Mouse (Mus musculus): Measurements from ENCODE around the gene Cdk5rap2.

DNA sequence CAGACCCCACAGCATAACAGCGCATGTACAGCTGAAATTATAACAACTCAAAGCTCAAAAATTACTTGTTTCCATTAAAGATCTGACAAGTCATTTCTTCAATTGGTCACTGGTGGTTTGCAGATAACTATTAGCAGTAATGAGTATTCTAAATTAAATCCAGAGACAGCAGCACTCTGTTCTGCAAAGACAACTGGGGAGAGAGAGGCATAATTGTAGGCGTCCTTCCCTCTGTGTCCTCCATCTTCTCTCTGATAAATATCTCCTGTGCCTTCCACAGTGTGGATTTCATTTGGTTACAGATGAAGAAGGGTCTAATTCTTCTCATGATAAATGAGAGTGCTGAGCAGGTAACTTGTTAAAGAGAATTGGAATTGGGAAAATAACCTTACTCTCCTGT is 11.2 kb downstream of the Cdk5rap2 start:
- TF ChIP-seq CTCF (IDR thresholded peaks at IDR 0.05 in 2 of 3, conservative IDR thresholded peaks at IDR 0.05 in 1 of 3; ENCODE audit: control insufficient read depth in 1 of 3, insufficient read depth in 1 of 3, low read depth in 2 of 3, low read length in 3 of 3, poor library complexity in 1 of 3, severe bottlenecking in 1 of 3) (no peak), TCF12 (IDR thresholded peaks at IDR 0.05; ENCODE audit: low read depth, low read length) (no peak), MYC (IDR thresholded peaks at IDR 0.05; ENCODE audit: low read depth, low read length) (no peak), ZC3H11A (IDR thresholded peaks at IDR 0.05; ENCODE audit: low read depth, low read length) (no peak), USF2 (IDR thresholded peaks at IDR 0.05; ENCODE audit: borderline replicate concordance in 1 of 2, insufficient read depth in 1 of 2, low read depth in 1 of 2, low read length in 2 of 2) (no peak), SMC3 (IDR thresholded peaks at IDR 0.05; ENCODE audit: low read depth, low read length) (no peak), USF1 (IDR thresholded peaks at IDR 0.05; ENCODE audit: low read depth, low read length) (no peak), RAD21 (IDR thresholded peaks at IDR 0.05; ENCODE audit: low read depth, low read length) (no peak), POLR2A (IDR thresholded peaks at IDR 0.05; ENCODE audit: control insufficient read depth in 1 of 2, insufficient read depth in 1 of 2, low read depth in 1 of 2, low read length in 2 of 2, poor library complexity in 1 of 2) (no peak), MXI1 (IDR thresholded peaks at IDR 0.05; ENCODE audit: low read depth, low read length) (no peak), UBTF (IDR thresholded peaks at IDR 0.05; ENCODE audit: borderline replicate concordance, insufficient read depth, low read depth, low read length) (no peak), MAX (IDR thresholded peaks at IDR 0.05; ENCODE audit: low read length) (no peak), ZMIZ1 (IDR thresholded peaks at IDR 0.05; ENCODE audit: low read depth, low read length) (no peak)

All from MEL (cell line).